In genomic region chr5:33270568-33270967, GRCm38 (mm10) we compare ENCODE assay signal across 9 mouse cellular contexts. TPM values are rescaled to one million over a fixed set of nuclear protein-coding genes. Genes with fewer than 3 reads are reported as not detected.
DNase-seq lines count a peak whose midpoint lies in the region; ATAC-seq and TF ChIP-seq lines count a peak whose summit lies in the region.
"Had no signal": no experiment of that assay in that cellular context is flagged by ENCODE, and none has a peak within 500 bp of the region (broad histone marks: within the 10 kb centered on the region; RNA-seq: fewer than 3 reads in every experiment).

No protein-coding gene starts in this region.

- H3K27me3 ChIP-seq in testis, adult 2 months (ENCODE audit: control insufficient read depth, insufficient read depth, low read length): no peaks in the 10 kb centered on the region
- H3K27me3 ChIP-seq in liver, embryonic 12.5 days (replicated peaks): no peaks in the 10 kb centered on the region
- H3K27me3 ChIP-seq: hindbrain, embryonic 15.5 days had no signal

- peaks cover 2% of the 10 kb centered on the region for H3K36me3 ChIP-seq in testis, adult 2 months (ENCODE audit: control insufficient read depth, insufficient read depth, low read length)
- H3K36me3 ChIP-seq in liver, embryonic 12.5 days: peaks cover 78% of the 10 kb centered on the region

- TF ChIP-seq POLR2A in testis, adult 2 months (IDR thresholded peaks at IDR 0.05; ENCODE audit: control insufficient read depth, low read depth, low read length): no peak

- H3K4me3 ChIP-seq in testis, adult 2 months (ENCODE audit: control insufficient read depth, low read depth, low read length): no peak overlapping the region
- H3K4me3 ChIP-seq in liver, embryonic 12.5 days: no peak overlapping the region
- H3K4me3 ChIP-seq: hindbrain, embryonic 15.5 days had no signal

- peaks cover 13% of the 10 kb centered on the region for H3K4me1 ChIP-seq in testis, adult 2 months (ENCODE audit: control insufficient read depth, insufficient read depth, low read length)
- peaks cover 52% of the 10 kb centered on the region for H3K4me1 ChIP-seq in liver, embryonic 12.5 days

- H3K9me3 ChIP-seq in liver, embryonic 12.5 days (replicated peaks): no peaks in the 10 kb centered on the region
- H3K9me3 ChIP-seq: hindbrain, embryonic 15.5 days had no signal

- no peak overlapping the region for H3K27ac ChIP-seq in testis, adult 2 months (ENCODE audit: control insufficient read depth, insufficient read depth, low read depth, low read length)
- H3K27ac ChIP-seq in liver, embryonic 12.5 days: peak overlapping the region; percentile 97
- H3K27ac ChIP-seq: hindbrain, embryonic 15.5 days had no signal

- no peak for DNase-seq in testis, postnatal 14 days (ENCODE audit: low spot score)
- peak; percentile 89 to 92 for DNase-seq in cerebellum, adult 18-20 months
- DNase-seq in frontal cortex, postnatal 25 days (ENCODE audit: low spot score in 2 of 2): peak; percentile 86 to 90
- DNase-seq in kidney, postnatal 10 days: peak; percentile 89
- peak; percentile 33 for DNase-seq in ovary, adult 18-20 months (ENCODE audit: low spot score)
- peak; percentile 89 for DNase-seq in thymus, postnatal 14 days

- H3K4me2 ChIP-seq in liver, embryonic 12.5 days: peak overlapping the region; percentile 86
- H3K4me2 ChIP-seq: hindbrain, embryonic 15.5 days had no signal

- H3K9ac ChIP-seq in liver, embryonic 12.5 days: peak overlapping the region; percentile 91; the same call in 1 of the 2 replicates
- H3K9ac ChIP-seq: hindbrain, embryonic 15.5 days had no signal

- TF ChIP-seq CTCF in testis, adult 2 months (IDR thresholded peaks at IDR 0.05; ENCODE audit: control insufficient read depth, insufficient read depth, insufficient replicate concordance, low read depth, low read length): peak; percentile 95

- no peak for ATAC-seq in liver, embryonic 12.5 days

- WGBS in liver, embryonic 12.5 days (ENCODE audit: insufficient replicate concordance): 14% methylated on average over 5 of the region's 5 CpGs

RNA-seq across cellular contexts. Expression of gene Ctbp1, which starts 4.2 kb away (rescaled TPM):
- 35.7 and 39.7 TPM in 2 replicates for polyA plus RNA-seq in testis, adult 2 months (2012; rRNA removed)
- polyA plus RNA-seq in liver, embryonic 12.5 days (2016; fragmentation: Nextera tagmentation; extraction: Ambion mirVana): 279 and 296 TPM in 2 replicates

RNA-seq across cellular contexts. Expression of gene Spon2, which starts 52.3 kb away (rescaled TPM):
- 0.28 and 0.95 TPM in 2 replicates for polyA plus RNA-seq in testis, adult 2 months (2012; rRNA removed)
- polyA plus RNA-seq in liver, embryonic 12.5 days (2016; fragmentation: Nextera tagmentation; extraction: Ambion mirVana): 4.8 and 5.4 TPM in 2 replicates
